Mouse (Mus musculus): ENCODE measurements around the gene Cldn6. TPM values are rescaled to one million over a fixed set of nuclear protein-coding genes. Genes with fewer than 3 reads are reported as not detected.

The Cldn6 gene
- polyA plus RNA-seq, 1 experiment: 2.5 TPM

GRCm38 (mm10) chr17:23664556-23665021 is 14.5 kb upstream of the Cldn6 start:
- DNase-seq: peak; percentile 44
- 0 out of 2 replicates have a peak, but pooled peaks cover 3% of the 10 kb centered on the region for H3K4me1 ChIP-seq (ENCODE audit: control insufficient read depth, insufficient read depth, low read length)
- no peak overlapping the region for H3K4me3 ChIP-seq (ENCODE audit: insufficient read depth, low read depth, low read length)
- H3K27me3 ChIP-seq (replicated peaks; ENCODE audit: control insufficient read depth, insufficient read depth, low read length): no peaks in the 10 kb centered on the region
- H3K27ac ChIP-seq (ENCODE audit: insufficient read depth, low read depth, low read length): no peak overlapping the region
- TF ChIP-seq POLR2A (IDR thresholded peaks at IDR 0.05; ENCODE audit: low read depth, low read length) (no peak), CTCF (conservative IDR thresholded peaks at IDR 0.05; ENCODE audit: insufficient read depth, insufficient read length, low read depth, low read length) (peak; percentile 64)
- 18% methylated on average over 5 of the region's 5 CpGs for WGBS
- no peaks in the 10 kb centered on the region for H3K36me3 ChIP-seq (ENCODE audit: control insufficient read depth, insufficient read depth, low read length)

DNA sequence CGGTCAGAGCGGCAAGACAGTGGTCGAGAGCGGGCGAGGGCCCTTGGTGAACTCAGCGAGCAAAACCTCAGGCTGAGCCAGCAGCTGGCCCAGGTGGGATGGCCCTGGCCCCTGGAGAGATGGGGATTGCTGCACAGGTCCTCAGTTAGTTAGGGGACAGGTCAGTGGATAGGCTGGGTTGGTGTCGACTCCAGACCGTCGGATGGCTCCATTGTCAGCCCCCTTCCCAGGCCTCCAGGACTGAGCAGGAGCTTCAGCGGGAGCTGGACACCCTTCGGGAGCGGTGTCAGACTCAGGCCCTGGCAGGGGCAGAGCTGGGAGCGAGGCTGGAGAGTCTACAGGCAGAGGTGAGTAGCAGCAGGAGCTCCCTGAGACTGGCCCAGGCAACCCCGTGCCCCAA is 13.5 kb upstream of the Cldn6 start:
- no peaks in the 10 kb centered on the region for H3K27me3 ChIP-seq (replicated peaks; ENCODE audit: control insufficient read depth, insufficient read depth, low read length)
- no peaks in the 10 kb centered on the region for H3K36me3 ChIP-seq (ENCODE audit: control insufficient read depth, insufficient read depth, low read length)
- H3K27ac ChIP-seq (ENCODE audit: insufficient read depth, low read depth, low read length): no peak overlapping the region
- DNase-seq: no peak
- TF ChIP-seq POLR2A (IDR thresholded peaks at IDR 0.05; ENCODE audit: low read depth, low read length) (no peak), CTCF (conservative IDR thresholded peaks at IDR 0.05; ENCODE audit: insufficient read depth, insufficient read length, low read depth, low read length) (no peak)
- 0 out of 2 replicates have a peak, but pooled peaks cover 3% of the 10 kb centered on the region for H3K4me1 ChIP-seq (ENCODE audit: control insufficient read depth, insufficient read depth, low read length)
- WGBS: 85% methylated on average over 14 of the region's 14 CpGs
- no peak overlapping the region for H3K4me3 ChIP-seq (ENCODE audit: insufficient read depth, low read depth, low read length)

DNA sequence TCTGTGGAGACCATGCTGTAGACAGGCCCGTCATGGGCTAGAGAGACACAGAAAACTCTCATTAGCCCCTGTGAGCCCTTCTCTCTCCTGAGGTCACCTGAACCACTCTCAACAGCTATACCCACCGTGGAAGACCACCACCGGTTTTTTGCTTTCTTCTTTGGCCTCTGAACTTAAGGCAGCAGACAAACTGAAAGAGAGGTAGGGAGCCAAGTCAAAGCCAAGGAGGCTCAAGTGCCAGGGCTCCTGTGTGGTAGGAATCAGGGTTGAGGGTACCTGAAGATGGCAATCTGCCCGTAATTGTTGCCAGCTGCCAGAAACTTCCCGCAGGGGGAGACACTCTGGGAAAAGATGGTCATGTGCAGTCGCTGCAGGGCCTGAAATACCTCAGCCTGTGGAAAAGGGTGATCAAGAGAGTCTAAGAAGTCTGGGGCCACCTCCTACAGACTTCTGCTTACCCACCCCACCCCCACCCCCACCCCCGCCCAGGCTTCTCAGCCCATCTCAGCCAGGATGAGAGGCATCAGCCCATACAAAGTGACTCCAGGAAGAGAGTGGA is 8.5 kb upstream of the Cldn6 start:
- WGBS: 87% methylated on average over 7 of the region's 7 CpGs
- Histone ChIP-seq H3K27ac (ENCODE audit: insufficient read depth, low read depth, low read length) (no peak overlapping the region), H3K4me3 (ENCODE audit: insufficient read depth, low read depth, low read length) (no peak overlapping the region), H3K27me3 (replicated peaks; ENCODE audit: control insufficient read depth, insufficient read depth, low read length) (no peaks in the 10 kb centered on the region), H3K4me1 (ENCODE audit: control insufficient read depth, insufficient read depth, low read length) (peaks cover 3% of the 10 kb centered on the region; the same call in 1 of the 2 replicates), H3K36me3 (ENCODE audit: control insufficient read depth, insufficient read depth, low read length) (no peaks in the 10 kb centered on the region)
- no peak for DNase-seq
- TF ChIP-seq POLR2A (IDR thresholded peaks at IDR 0.05; ENCODE audit: low read depth, low read length) (no peak), CTCF (conservative IDR thresholded peaks at IDR 0.05; ENCODE audit: insufficient read depth, insufficient read length, low read depth, low read length) (no peak)

- Histone ChIP-seq H3K4me3 (ENCODE audit: insufficient read depth, low read depth, low read length) (no peak overlapping the region), H3K27me3 (replicated peaks; ENCODE audit: control insufficient read depth, insufficient read depth, low read length) (no peaks in the 10 kb centered on the region), H3K36me3 (ENCODE audit: control insufficient read depth, insufficient read depth, low read length) (no peaks in the 10 kb centered on the region), H3K4me1 (ENCODE audit: control insufficient read depth, insufficient read depth, low read length) (peaks cover 7% of the 10 kb centered on the region; the same call in 1 of the 2 replicates), H3K27ac (ENCODE audit: insufficient read depth, low read depth, low read length) (no peak overlapping the region)
- 94% methylated on average over 3 of the region's 3 CpGs for WGBS
- TF ChIP-seq POLR2A (IDR thresholded peaks at IDR 0.05; ENCODE audit: low read depth, low read length): no peak
- TF ChIP-seq CTCF (conservative IDR thresholded peaks at IDR 0.05; ENCODE audit: insufficient read depth, insufficient read length, low read depth, low read length): no peak
- no peak for DNase-seq
Measured at GRCm38 (mm10) chr17:23671519-23671918, 7.5 kb upstream of the Cldn6 start.

GRCm38 (mm10) chr17:23672761-23673160 is 6.3 kb upstream of the Cldn6 start:
- Histone ChIP-seq H3K4me3 (ENCODE audit: insufficient read depth, low read depth, low read length) (no peak overlapping the region), H3K36me3 (ENCODE audit: control insufficient read depth, insufficient read depth, low read length) (no peaks in the 10 kb centered on the region), H3K27ac (ENCODE audit: insufficient read depth, low read depth, low read length) (no peak overlapping the region), H3K27me3 (replicated peaks; ENCODE audit: control insufficient read depth, insufficient read depth, low read length) (no peaks in the 10 kb centered on the region), H3K4me1 (ENCODE audit: control insufficient read depth, insufficient read depth, low read length) (peaks cover 7% of the 10 kb centered on the region; the same call in 1 of the 2 replicates)
- no peak for DNase-seq
- TF ChIP-seq POLR2A (IDR thresholded peaks at IDR 0.05; ENCODE audit: low read depth, low read length) (no peak), CTCF (conservative IDR thresholded peaks at IDR 0.05; ENCODE audit: insufficient read depth, insufficient read length, low read depth, low read length) (no peak)
- WGBS: 42% methylated on average over 3 of the region's 3 CpGs

GRCm38 (mm10) chr17:23673424-23674073 is 5.5 kb upstream of the Cldn6 start, which contains the start of the genes Hcfc1r1 and Thoc6:
Gene Hcfc1r1, plus strand, starts transcription at chr17:23673596.
Gene Thoc6, minus strand, starts transcription at chr17:23673882.
- TF ChIP-seq CTCF (conservative IDR thresholded peaks at IDR 0.05; ENCODE audit: insufficient read depth, insufficient read length, low read depth, low read length): no peak
- peak; percentile 51 for TF ChIP-seq POLR2A (IDR thresholded peaks at IDR 0.05; ENCODE audit: low read depth, low read length)
- Histone ChIP-seq H3K36me3 (ENCODE audit: control insufficient read depth, insufficient read depth, low read length) (no peaks in the 10 kb centered on the region), H3K4me3 (ENCODE audit: insufficient read depth, low read depth, low read length) (peak within 1 kb of the TSS; percentile 70), H3K4me1 (ENCODE audit: control insufficient read depth, insufficient read depth, low read length) (peaks cover 7% of the 10 kb centered on the region; the same call in 1 of the 2 replicates), H3K27ac (ENCODE audit: insufficient read depth, low read depth, low read length) (peak within 1 kb of the TSS; percentile 94), H3K27me3 (replicated peaks; ENCODE audit: control insufficient read depth, insufficient read depth, low read length) (no peaks in the 10 kb centered on the region)
- DNase-seq: peak; percentile 98
- WGBS: under 1% methylated on average over 45 of the region's 45 CpGs
